Mouse (Mus musculus) macrophage (primary cell): ENCODE measurements around the gene Hck. TPM values are rescaled to one million over a fixed set of nuclear protein-coding genes. Genes with fewer than 3 reads are reported as not detected.

Experiments used
- H3K27ac ChIP-seq: fragments of 350-480 bp; formaldehyde crosslinking; 2 replicates; pipeline ENCODE4 v1.9.0; 2021
- H3K36me3 ChIP-seq: fragments of 350-480 bp; formaldehyde crosslinking; 2 replicates; pipeline ENCODE4 v1.9.0; 2021; ENCODE audit errors: inconsistent target
- H3K4me3 ChIP-seq: fragments of 350-480 bp; formaldehyde crosslinking; 2 replicates; pipeline ENCODE4 v1.9.0; 2021; ENCODE audit errors: inconsistent target
- H3K79me2 ChIP-seq: fragments of 350-480 bp; formaldehyde crosslinking; 2 replicates; pipeline ENCODE4 v1.9.0; 2021; ENCODE audit errors: inconsistent target
- whole genome bisulfite sequencing: methylation state at CpG from one replicate; pipeline ENCODE4 v1.1.7; 2026; ENCODE audit warnings: inconsistent platforms; ENCODE audit not compliant: missing documents; 5-methylcytosine and 5-hydroxymethylcytosine counted together
- polyA plus RNA-seq: library from polyadenylated mRNA; stranded (reverse); fragments of 250-400 nt; gene quantifications from 3 replicates; pipeline ENCODE4 v1.2.4, GENCODE M21; 2018; ENCODE audit warnings: inconsistent platforms

Hck gene
- polyA plus RNA-seq, 1 experiment from 2014 or later = 79.1 TPM

GRCm38 (mm10) chr2:153179961-153180360 is 71.7 kb downstream of the Hck start:
- 87% methylated on average over 3 of the region's 3 CpGs for WGBS
- Histone ChIP-seq H3K27ac (peak overlapping the region; percentile 52; the same call in 1 of the 2 replicates), H3K36me3 (peaks cover 39% of the 10 kb centered on the region), H3K4me3 (no peak overlapping the region), H3K79me2 (peaks cover 49% of the 10 kb centered on the region)

GRCm38 (mm10) chr2:153186176-153186591 is 77.9 kb downstream of the Hck start:
- H3K27ac ChIP-seq = no peak overlapping the region
- WGBS = 88% methylated on average over 2 of the region's 2 CpGs
- H3K4me3 ChIP-seq = no peak overlapping the region
- H3K36me3 ChIP-seq = peaks cover 73% of the 10 kb centered on the region
- H3K79me2 ChIP-seq = no peaks in the 10 kb centered on the region; the same call in 1 of the 2 replicates

- no peak overlapping the region for H3K4me3 ChIP-seq
- H3K79me2 ChIP-seq = no peaks in the 10 kb centered on the region; the same call in 1 of the 2 replicates
- no peak overlapping the region for H3K27ac ChIP-seq
- 100% methylated on average over 2 of the region's 2 CpGs for WGBS
- peaks cover 65% of the 10 kb centered on the region for H3K36me3 ChIP-seq
These were observed 79.6 kb downstream of the Hck start for GRCm38 (mm10) chr2:153187848-153188247.

GRCm38 (mm10) chr2:153191242-153191641 is 83.0 kb downstream of the Hck start:
- Histone ChIP-seq H3K36me3 (peaks cover 81% of the 10 kb centered on the region), H3K4me3 (no peak overlapping the region)
- WGBS = 88% methylated on average over 2 of the region's 2 CpGs

GRCm38 (mm10) chr2:153194255-153194654 is 86.0 kb downstream of the Hck start:
- 94% methylated on average over 3 of the region's 3 CpGs for WGBS
- Histone ChIP-seq H3K36me3 (peaks cover 52% of the 10 kb centered on the region), H3K4me3 (no peak overlapping the region), H3K27ac (no peak overlapping the region), H3K79me2 (no peaks in the 10 kb centered on the region)

More at GRCm38 (mm10) chr2:153191242-153191641, 83.0 kb downstream of the Hck start:
- Histone ChIP-seq H3K27ac (peak overlapping the region; percentile 78), H3K79me2 (no peaks in the 10 kb centered on the region)

- Histone ChIP-seq H3K79me2 (no peaks in the 10 kb centered on the region), H3K27ac (peak overlapping the region; percentile 95), H3K4me3 (no peak overlapping the region), H3K36me3 (peaks cover 46% of the 10 kb centered on the region)
- 15% methylated on average over 5 of the region's 5 CpGs for WGBS
These were observed 90.2 kb downstream of the Hck start for GRCm38 (mm10) chr2:153198485-153198884.

GRCm38 (mm10) chr2:153199114-153199513 is 90.8 kb downstream of the Hck start:
- Histone ChIP-seq H3K36me3 (peaks cover 45% of the 10 kb centered on the region), H3K27ac (peak overlapping the region; percentile 95), H3K4me3 (no peak overlapping the region), H3K79me2 (no peaks in the 10 kb centered on the region)
- 15% methylated on average over 2 of the region's 2 CpGs for WGBS

Other genes with a start within 250 kb of the Hck start
- not detected in 3 replicates for gene Mylk2, start 197.1 kb upstream of the Hck start, polyA plus RNA-seq
- gene Foxs1, start 175.3 kb upstream of the Hck start, polyA plus RNA-seq = not detected in 3 replicates
- gene Dusp15, start 156.8 kb upstream of the Hck start, polyA plus RNA-seq = not detected in 3 replicates
- not detected in 3 replicates for gene Ttll9, start 146.0 kb upstream of the Hck start, polyA plus RNA-seq
- gene Pdrg1, start 93.0 kb upstream of the Hck start, polyA plus RNA-seq = 63.1 to 112 TPM (median 75.8 TPM) in 3 replicates
- not detected in 3 replicates for gene Xkr7, start 76.6 kb upstream of the Hck start, polyA plus RNA-seq
- not detected in 3 replicates for gene Ccm2l, start 42.5 kb upstream of the Hck start, polyA plus RNA-seq
- gene Tm9sf4, start 52.8 kb downstream of the Hck start, polyA plus RNA-seq = 93.5 to 244 TPM (median 125 TPM) in 3 replicates
- 3.4 to 5.4 TPM (median 4.4 TPM) in 3 replicates for gene Tspyl3, start 117.0 kb downstream of the Hck start, polyA plus RNA-seq
- gene Plagl2, start 133.0 kb downstream of the Hck start, polyA plus RNA-seq = 26.7 to 29.5 TPM (median 28.6 TPM) in 3 replicates
- 10.7 to 19.5 TPM (median 16.7 TPM) in 3 replicates for gene Pofut1, start 133.1 kb downstream of the Hck start, polyA plus RNA-seq
- 28.0 to 32.8 TPM (median 28.4 TPM) in 3 replicates for gene Kif3b, start 182.9 kb downstream of the Hck start, polyA plus RNA-seq
- 14.5 to 22.9 TPM (median 17.8 TPM) in 3 replicates for gene Asxl1, start 237.4 kb downstream of the Hck start, polyA plus RNA-seq